Mouse (Mus musculus) limb, embryonic 14.5 days (tissue): ENCODE results near the gene Itsn2. TPM values are rescaled to one million over a fixed set of nuclear protein-coding genes. Genes with fewer than 3 reads are reported as not detected.

Source experiments
- ATAC-seq: fragments of 200-750 bp; cut with Nextera tagmentation; 2 replicates; pipeline ENCODE4 v1.8.0; 2017; ENCODE audit warnings: low read depth, moderate number of reproducible peaks, moderate TSS enrichment; ENCODE audit not compliant: low FRiP score
- DNase-seq: peaks from one replicate; pipeline ENCODE4 v3.0.0-alpha.2; 2015; ENCODE audit warnings: low spot score
- H3K27ac ChIP-seq: fragments of 300-500 bp; sonication (generic); replicated peaks from 2 replicates; pipeline ENCODE4 v1.5.1; 2014; ENCODE audit warnings: low read depth, mild to moderate bottlenecking, low read length, moderate library complexity, mixed read lengths
- H3K27me3 ChIP-seq: fragments of 300-500 bp; sonication (generic); 2 replicates; pipeline ENCODE4 v1.6.1; 2014; ENCODE audit warnings: low read length, mixed read lengths; ENCODE audit not compliant: control insufficient read depth, insufficient read depth
- H3K36me3 ChIP-seq: fragments of 300-500 bp; sonication (generic); 2 replicates; pipeline ENCODE4 v1.6.1; 2014; ENCODE audit warnings: mild to moderate bottlenecking, low read length, moderate library complexity, mixed read lengths; ENCODE audit not compliant: control insufficient read depth, insufficient read depth
- H3K4me1 ChIP-seq: fragments of 300-500 bp; sonication (generic); 2 replicates; pipeline ENCODE4 v1.6.1; 2014; ENCODE audit warnings: antibody characterized with exemption, low read length, mixed read lengths; ENCODE audit not compliant: control insufficient read depth, insufficient read depth
- H3K4me2 ChIP-seq: fragments of 300-500 bp; sonication (generic); replicated peaks from 2 replicates; pipeline ENCODE4 v1.6.1; 2014; ENCODE audit warnings: low read depth, mild to moderate bottlenecking, low read length, moderate library complexity; ENCODE audit not compliant: severe bottlenecking
- H3K4me3 ChIP-seq: fragments of 300-500 bp; sonication (generic); replicated peaks from 2 replicates; pipeline ENCODE4 v1.5.1; 2014; ENCODE audit warnings: low read length
- H3K9ac ChIP-seq: fragments of 300-500 bp; sonication (generic); 2 replicates; pipeline ENCODE4 v1.6.1; 2014; ENCODE audit warnings: mild to moderate bottlenecking, low read depth, low read length, moderate library complexity; ENCODE audit not compliant: severe bottlenecking
- H3K9me3 ChIP-seq: fragments of 300-500 bp; sonication (generic); 2 replicates; pipeline ENCODE4 v1.6.1; 2016; ENCODE audit warnings: low read length; ENCODE audit not compliant: control insufficient read depth
- POLR2A ChIP-seq: fragments of 200-500 bp; IDR thresholded peaks from 2 replicates; pipeline ENCODE4 v1.8.0; 2012; ENCODE audit warnings: inconsistent platforms, mild to moderate bottlenecking, moderate library complexity, borderline replicate concordance; ENCODE audit not compliant: insufficient read depth, insufficient read length; ENCODE audit errors: extremely low read depth
- WGBS: fragments of 180-500 bp; shearing (Covaris S2); extraction: QIAGEN DNeasy Blood & Tissue Kit; methylation state at CpG from one replicate; pipeline ENCODE4 v1.1.7; 2014; 5-methylcytosine and 5-hydroxymethylcytosine counted together
- polyA plus RNA-seq, 2 experiments: library from polyadenylated mRNA; depleted of rRNA in 1 of 2; stranded (reverse) in 1 of 2; unstranded in 1 of 2; fragments of >200 nt; fragmentation: Nextera tagmentation in 1 of 2; extraction: Ambion mirVana in 1 of 2; gene quantifications; 2 replicates each; pipeline versions ENCODE4 v1.2.1 to v1.2.3; 2012 to 2014

Itsn2 gene
- polyA plus RNA-seq, 2 experiments: 31.1 to 49.3 TPM

- no peak overlapping the region for H3K4me2 ChIP-seq
- no peak overlapping the region for H3K4me3 ChIP-seq
- no peaks in the 10 kb centered on the region for H3K27me3 ChIP-seq
- H3K9me3 ChIP-seq: no peaks in the 10 kb centered on the region
- peak; percentile 63 for ATAC-seq
- 64% methylated on average over 7 of the region's 8 CpGs for WGBS
- TF ChIP-seq POLR2A: no peak
- peaks cover 61% of the 10 kb centered on the region for H3K36me3 ChIP-seq
- peak; percentile 8 for DNase-seq
- no peaks in the 10 kb centered on the region for H3K4me1 ChIP-seq
- H3K9ac ChIP-seq: no peak overlapping the region
- H3K27ac ChIP-seq: no peak overlapping the region
These were observed 116.6 kb downstream of the Itsn2 start for GRCm38 (mm10) chr12:4708881-4709604.

- Histone ChIP-seq H3K27ac (no peak overlapping the region), H3K9ac (no peak overlapping the region), H3K9me3 (no peaks in the 10 kb centered on the region), H3K4me1 (no peaks in the 10 kb centered on the region), H3K36me3 (peaks cover 61% of the 10 kb centered on the region), H3K4me2 (no peak overlapping the region), H3K27me3 (no peaks in the 10 kb centered on the region), H3K4me3 (no peak overlapping the region)
- WGBS: 86% methylated on average over 7 of the region's 7 CpGs
- DNase-seq: no peak
- no peak for TF ChIP-seq POLR2A
- no peak for ATAC-seq
These were observed 117.5 kb downstream of the Itsn2 start for GRCm38 (mm10) chr12:4709926-4710325.

- TF ChIP-seq POLR2A: no peak
- H3K27ac ChIP-seq: no peak overlapping the region
- DNase-seq: no peak
- H3K27me3 ChIP-seq: no peaks in the 10 kb centered on the region
- H3K4me2 ChIP-seq: no peak overlapping the region
- no peak overlapping the region for H3K9ac ChIP-seq
- WGBS: 51% methylated on average over 4 of the region's 4 CpGs
- no peak for ATAC-seq
- no peaks in the 10 kb centered on the region for H3K9me3 ChIP-seq
- peaks cover 39% of the 10 kb centered on the region for H3K36me3 ChIP-seq
- H3K4me1 ChIP-seq: 0 out of 2 replicates have a peak, but pooled peaks cover 5% of the 10 kb centered on the region
- no peak overlapping the region for H3K4me3 ChIP-seq
These were observed 120.9 kb downstream of the Itsn2 start for GRCm38 (mm10) chr12:4713361-4713760.

- Histone ChIP-seq H3K4me1 (0 out of 2 replicates have a peak, but pooled peaks cover 5% of the 10 kb centered on the region), H3K9me3 (no peaks in the 10 kb centered on the region), H3K27ac (no peak overlapping the region), H3K27me3 (no peaks in the 10 kb centered on the region), H3K4me2 (no peak overlapping the region), H3K36me3 (peaks cover 18% of the 10 kb centered on the region), H3K4me3 (no peak overlapping the region), H3K9ac (no peak overlapping the region)
- no peak for DNase-seq
- no peak for ATAC-seq
- TF ChIP-seq POLR2A: no peak
- WGBS: 76% methylated on average over 10 of the region's 10 CpGs
These were observed 123.2 kb downstream of the Itsn2 start for GRCm38 (mm10) chr12:4715606-4716005.

GRCm38 (mm10) chr12:4717417-4717816 lies 125.0 kb downstream of the Itsn2 start:
- DNase-seq: peak; percentile 7
- Histone ChIP-seq H3K4me1 (0 out of 2 replicates have a peak, but pooled peaks cover 5% of the 10 kb centered on the region), H3K9me3 (no peaks in the 10 kb centered on the region), H3K36me3 (peaks cover 9% of the 10 kb centered on the region), H3K27me3 (no peaks in the 10 kb centered on the region), H3K27ac (no peak overlapping the region), H3K9ac (no peak overlapping the region), H3K4me2 (no peak overlapping the region), H3K4me3 (no peak overlapping the region)
- TF ChIP-seq POLR2A: no peak
- 5% methylated on average over 7 of the region's 7 CpGs for WGBS
- ATAC-seq: peak; percentile 63; the same call in 1 of the 2 replicates
